Mouse (Mus musculus): ENCODE measurements at regions not wholly inside any gene's neighbourhood (a gene's known extent, or its start where the extent isn't known, plus 50 kb on each side); places are given as distances from the start of the nearest gene placed in this dataset.
A peak's percentile ranks its signal among the peaks of the same experiment; 100 is the strongest.

DNA sequence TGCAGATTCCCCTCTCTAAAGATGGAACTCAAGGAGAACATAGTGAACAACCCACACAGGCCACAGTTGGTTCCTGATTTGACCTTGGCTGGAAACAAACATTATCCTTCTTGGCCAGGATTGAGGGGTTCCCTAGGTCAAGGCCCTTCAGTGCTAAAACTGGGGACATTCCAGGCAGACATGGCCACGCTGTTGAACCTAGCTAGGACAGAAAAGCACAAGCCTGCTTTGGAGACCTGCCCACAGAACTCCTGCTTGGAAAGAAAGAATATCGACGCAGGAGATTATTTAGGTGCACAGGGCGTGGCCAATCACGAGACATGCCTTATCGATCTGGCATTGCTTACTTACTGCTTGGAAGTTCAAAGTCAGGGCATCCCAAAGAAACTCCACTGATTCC, 93.6 kb upstream of the Lrig1 start:
- Histone ChIP-seq H3K27ac (ENCODE audit: low read length) (no peak overlapping the region), H3K4me3 (ENCODE audit: low read length) (no peak overlapping the region), H3K4me2 (replicated peaks; ENCODE audit: low read depth, low read length) (no peak overlapping the region), H3K9me3 (ENCODE audit: low read length) (peaks cover 7% of the 10 kb centered on the region), H3K36me3 (ENCODE audit: insufficient read depth, low read length) (no peaks in the 10 kb centered on the region), H3K9ac (replicated peaks; ENCODE audit: low read length) (no peak overlapping the region), H3K4me1 (ENCODE audit: insufficient read depth, low read length) (no peaks in the 10 kb centered on the region), H3K27me3 (ENCODE audit: insufficient read depth, low read length) (no peaks in the 10 kb centered on the region)
- no peak for ATAC-seq (ENCODE audit: low FRiP score, low TSS enrichment)
- WGBS: 89% methylated on average over 6 of the region's 6 CpGs

DNA sequence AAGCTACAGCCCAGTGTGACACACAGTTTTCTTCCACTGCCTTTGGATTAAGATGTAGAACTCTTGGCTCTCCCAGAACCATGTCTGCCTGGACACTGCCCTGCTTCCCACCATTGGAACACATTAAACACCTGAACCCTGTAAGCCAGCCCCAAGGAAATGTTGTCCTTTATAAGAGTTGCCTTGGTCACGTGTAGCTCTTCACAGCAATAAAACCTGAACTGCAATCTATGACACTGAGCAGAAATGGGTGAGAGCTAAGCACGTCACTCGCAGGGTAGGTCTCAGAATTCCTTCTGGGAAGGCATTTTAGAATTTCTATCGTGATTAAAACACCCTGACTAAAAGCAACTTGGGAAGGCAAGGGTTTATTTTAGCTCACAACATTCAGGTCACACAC, 92.4 kb upstream of the Lrig1 start:
- no peak overlapping the region for H3K27ac ChIP-seq (ENCODE audit: low read length)
- H3K4me3 ChIP-seq (ENCODE audit: low read length): no peak overlapping the region
- H3K27me3 ChIP-seq (ENCODE audit: insufficient read depth, low read length): no peaks in the 10 kb centered on the region
- no peak overlapping the region for H3K4me2 ChIP-seq (replicated peaks; ENCODE audit: low read depth, low read length)
- H3K36me3 ChIP-seq (ENCODE audit: insufficient read depth, low read length): no peaks in the 10 kb centered on the region
- ATAC-seq (ENCODE audit: low FRiP score, low TSS enrichment): no peak
- H3K9ac ChIP-seq (replicated peaks; ENCODE audit: low read length): no peak overlapping the region
- H3K9me3 ChIP-seq (ENCODE audit: low read length): peaks cover 7% of the 10 kb centered on the region
- WGBS: 84% methylated on average over 4 of the region's 4 CpGs
- no peaks in the 10 kb centered on the region for H3K4me1 ChIP-seq (ENCODE audit: insufficient read depth, low read length)

DNA sequence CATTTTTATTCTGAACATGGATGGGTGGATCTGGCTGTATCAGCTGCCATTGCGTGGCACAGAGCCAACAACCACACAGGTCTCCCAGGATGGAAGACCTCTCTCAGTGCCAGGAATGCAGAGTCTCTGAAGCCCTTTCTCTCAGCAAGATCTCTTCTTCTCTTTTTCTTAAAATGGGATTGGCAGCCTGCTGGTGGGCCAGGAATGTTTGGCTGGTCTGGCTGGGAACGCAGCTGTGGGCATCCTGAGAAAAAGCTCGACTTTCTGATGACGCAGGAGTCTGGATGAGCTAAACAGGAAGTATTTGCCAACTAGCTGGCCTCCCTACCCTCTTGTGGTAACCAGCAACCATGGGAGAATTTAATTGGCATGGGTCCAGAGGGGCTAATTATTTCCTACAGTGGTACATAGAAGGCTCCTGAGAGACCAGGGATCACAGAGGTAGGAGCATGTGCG, 89.4 kb upstream of the Lrig1 start:
- H3K4me3 ChIP-seq (ENCODE audit: low read length): no peak overlapping the region
- no peaks in the 10 kb centered on the region for H3K36me3 ChIP-seq (ENCODE audit: insufficient read depth, low read length)
- H3K27me3 ChIP-seq (ENCODE audit: insufficient read depth, low read length): no peaks in the 10 kb centered on the region
- no peaks in the 10 kb centered on the region for H3K9me3 ChIP-seq (ENCODE audit: low read length)
- H3K27ac ChIP-seq (ENCODE audit: low read length): no peak overlapping the region
- no peak overlapping the region for H3K4me2 ChIP-seq (replicated peaks; ENCODE audit: low read depth, low read length)
- peak; percentile 84 for ATAC-seq (ENCODE audit: low FRiP score, low TSS enrichment)
- H3K4me1 ChIP-seq (ENCODE audit: insufficient read depth, low read length): no peaks in the 10 kb centered on the region
- H3K9ac ChIP-seq (replicated peaks; ENCODE audit: low read length): no peak overlapping the region
- 66% methylated on average over 5 of the region's 5 CpGs for WGBS

DNA sequence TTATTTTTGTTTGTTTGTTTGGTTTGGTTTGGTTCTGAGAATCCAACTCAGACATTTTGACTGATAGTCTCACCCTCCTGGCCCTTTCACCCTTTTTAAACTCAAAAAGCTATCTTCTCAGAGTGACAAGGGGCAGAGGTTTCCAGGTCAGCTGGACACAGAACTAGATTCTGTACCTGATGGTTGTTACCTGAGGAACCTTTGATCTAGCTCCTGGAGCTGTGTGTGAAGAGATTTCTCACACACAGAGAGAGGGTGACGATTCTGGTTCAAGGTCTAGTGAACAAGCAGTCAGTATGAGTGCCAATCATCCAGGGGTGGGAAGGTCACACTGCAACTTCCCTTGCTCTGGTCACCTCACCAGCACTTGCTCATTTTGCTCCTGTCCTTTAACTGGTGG, 83.5 kb upstream of the Lrig1 start:
- Histone ChIP-seq H3K9me3 (ENCODE audit: low read length) (no peaks in the 10 kb centered on the region), H3K4me2 (replicated peaks; ENCODE audit: low read depth, low read length) (no peak overlapping the region), H3K4me1 (ENCODE audit: insufficient read depth, low read length) (peaks cover 9% of the 10 kb centered on the region; the same call in 1 of the 2 replicates), H3K36me3 (ENCODE audit: insufficient read depth, low read length) (no peaks in the 10 kb centered on the region), H3K9ac (replicated peaks; ENCODE audit: low read length) (no peak overlapping the region), H3K27me3 (ENCODE audit: insufficient read depth, low read length) (no peaks in the 10 kb centered on the region), H3K27ac (ENCODE audit: low read length) (no peak overlapping the region), H3K4me3 (ENCODE audit: low read length) (no peak overlapping the region)
- 54% methylated on average over 1 of the region's 1 CpGs for WGBS
- ATAC-seq (ENCODE audit: low FRiP score, low TSS enrichment): no peak

DNA sequence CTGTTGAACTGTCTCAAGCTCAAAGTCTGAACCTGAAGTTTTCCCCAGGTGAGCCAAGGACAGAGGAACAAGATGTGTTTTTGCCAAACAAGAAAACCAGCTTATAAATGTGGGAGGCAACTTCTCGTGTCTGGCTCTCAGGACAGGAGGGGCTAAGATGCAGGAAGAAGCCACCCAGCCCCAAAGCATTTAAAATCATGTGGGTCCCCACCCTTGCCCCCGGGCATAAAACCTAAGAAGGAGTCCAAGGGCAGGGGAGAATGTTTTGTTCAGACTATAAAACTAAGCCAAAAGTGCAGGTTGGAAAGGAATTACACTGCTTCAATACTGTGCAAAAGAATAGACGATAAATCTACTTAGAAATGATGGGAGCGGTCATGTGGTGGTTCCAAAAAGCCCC, 80.7 kb upstream of the Lrig1 start:
- H3K27ac ChIP-seq (ENCODE audit: low read length): no peak overlapping the region
- H3K9me3 ChIP-seq (ENCODE audit: low read length): no peaks in the 10 kb centered on the region
- H3K9ac ChIP-seq (replicated peaks; ENCODE audit: low read length): no peak overlapping the region
- 42% methylated on average over 4 of the region's 4 CpGs for WGBS
- no peak overlapping the region for H3K4me2 ChIP-seq (replicated peaks; ENCODE audit: low read depth, low read length)
- peaks cover 9% of the 10 kb centered on the region; the same call in 1 of the 2 replicates for H3K4me1 ChIP-seq (ENCODE audit: insufficient read depth, low read length)
- 0 out of 2 replicates have a peak, but pooled peaks have one; percentile 3 for ATAC-seq (ENCODE audit: low FRiP score, low TSS enrichment)
- no peaks in the 10 kb centered on the region for H3K27me3 ChIP-seq (ENCODE audit: insufficient read depth, low read length)
- no peaks in the 10 kb centered on the region for H3K36me3 ChIP-seq (ENCODE audit: insufficient read depth, low read length)
- H3K4me3 ChIP-seq (ENCODE audit: low read length): no peak overlapping the region

DNA sequence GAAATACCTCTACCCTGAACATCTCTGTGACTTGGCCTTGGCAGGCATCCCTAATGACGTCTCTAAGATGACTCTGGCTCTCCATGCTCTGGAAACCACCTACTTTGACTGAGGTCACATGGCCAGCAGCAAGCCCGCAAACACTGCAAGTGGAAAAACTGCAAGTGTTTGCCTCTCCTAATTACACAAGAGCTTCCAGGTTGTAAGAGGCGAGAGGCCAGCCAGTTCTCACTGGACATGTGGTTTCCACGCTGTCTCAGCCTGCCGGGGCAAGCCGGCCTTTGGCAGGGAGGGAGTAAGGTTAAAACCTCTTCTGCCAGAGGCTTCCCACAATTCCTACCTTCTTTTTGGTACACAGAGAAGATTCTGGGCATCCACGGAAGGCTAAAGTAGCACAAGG, 79.9 kb upstream of the Lrig1 start:
- Histone ChIP-seq H3K27ac (ENCODE audit: low read length) (no peak overlapping the region), H3K4me3 (ENCODE audit: low read length) (no peak overlapping the region), H3K9ac (replicated peaks; ENCODE audit: low read length) (no peak overlapping the region), H3K4me2 (replicated peaks; ENCODE audit: low read depth, low read length) (no peak overlapping the region), H3K27me3 (ENCODE audit: insufficient read depth, low read length) (no peaks in the 10 kb centered on the region), H3K9me3 (ENCODE audit: low read length) (no peaks in the 10 kb centered on the region), H3K36me3 (ENCODE audit: insufficient read depth, low read length) (no peaks in the 10 kb centered on the region), H3K4me1 (ENCODE audit: insufficient read depth, low read length) (peaks cover 9% of the 10 kb centered on the region; the same call in 1 of the 2 replicates)
- ATAC-seq (ENCODE audit: low FRiP score, low TSS enrichment): no peak
- 63% methylated on average over 7 of the region's 7 CpGs for WGBS

DNA sequence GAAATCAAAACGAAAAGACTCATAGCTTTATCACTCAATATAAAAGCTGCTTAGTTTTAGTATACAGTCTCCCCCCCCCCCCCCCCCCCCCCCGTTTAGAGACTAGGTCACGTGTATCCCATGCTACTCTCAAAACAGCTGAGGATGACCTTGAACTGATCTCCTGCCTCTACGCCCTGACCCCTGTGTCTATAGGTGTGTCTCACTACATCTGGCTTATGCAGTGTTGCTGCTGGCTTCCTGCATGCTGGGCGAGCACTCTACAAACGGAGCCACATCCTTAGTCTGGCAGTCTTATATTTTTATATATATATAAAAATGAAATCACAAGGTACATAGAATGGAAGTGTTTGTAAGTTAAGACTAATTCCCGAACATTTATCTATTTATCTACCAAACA, 79.3 kb upstream of the Lrig1 start:
- peaks cover 12% of the 10 kb centered on the region for H3K4me1 ChIP-seq (ENCODE audit: insufficient read depth, low read length)
- ATAC-seq (ENCODE audit: low FRiP score, low TSS enrichment): no peak
- H3K9me3 ChIP-seq (ENCODE audit: low read length): no peaks in the 10 kb centered on the region
- H3K4me2 ChIP-seq (replicated peaks; ENCODE audit: low read depth, low read length): no peak overlapping the region
- no peaks in the 10 kb centered on the region for H3K27me3 ChIP-seq (ENCODE audit: insufficient read depth, low read length)
- no peaks in the 10 kb centered on the region for H3K36me3 ChIP-seq (ENCODE audit: insufficient read depth, low read length)
- H3K4me3 ChIP-seq (ENCODE audit: low read length): no peak overlapping the region
- no peak overlapping the region for H3K9ac ChIP-seq (replicated peaks; ENCODE audit: low read length)
- no peak overlapping the region for H3K27ac ChIP-seq (ENCODE audit: low read length)
- WGBS: 70% methylated on average over 6 of the region's 7 CpGs

DNA sequence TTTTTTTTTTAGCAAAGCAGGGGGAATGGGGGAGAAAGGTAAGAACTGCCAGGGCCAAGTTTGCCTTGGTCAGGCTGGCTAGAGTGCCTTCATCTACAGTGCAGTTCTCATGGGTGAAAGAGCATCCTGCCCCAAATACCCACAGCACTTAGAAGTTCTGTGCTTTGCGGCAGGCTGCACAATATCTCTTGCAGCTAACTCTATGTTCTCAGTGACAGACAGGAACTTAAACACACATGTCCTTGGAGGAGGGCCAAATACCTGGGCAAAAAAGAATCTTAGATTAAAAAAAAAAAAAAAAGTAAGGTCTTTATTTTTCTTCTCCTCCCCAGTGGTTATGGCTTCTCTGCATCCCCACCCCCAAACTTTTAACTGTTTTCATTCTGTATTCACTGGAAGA, 78.8 kb upstream of the Lrig1 start:
- no peak for ATAC-seq (ENCODE audit: low FRiP score, low TSS enrichment)
- Histone ChIP-seq H3K4me2 (replicated peaks; ENCODE audit: low read depth, low read length) (no peak overlapping the region), H3K4me1 (ENCODE audit: insufficient read depth, low read length) (peaks cover 17% of the 10 kb centered on the region), H3K9ac (replicated peaks; ENCODE audit: low read length) (no peak overlapping the region), H3K36me3 (ENCODE audit: insufficient read depth, low read length) (no peaks in the 10 kb centered on the region), H3K27me3 (ENCODE audit: insufficient read depth, low read length) (no peaks in the 10 kb centered on the region), H3K4me3 (ENCODE audit: low read length) (no peak overlapping the region), H3K27ac (ENCODE audit: low read length) (no peak overlapping the region), H3K9me3 (ENCODE audit: low read length) (no peaks in the 10 kb centered on the region)
- 46% methylated on average over 1 of the region's 1 CpGs for WGBS

DNA sequence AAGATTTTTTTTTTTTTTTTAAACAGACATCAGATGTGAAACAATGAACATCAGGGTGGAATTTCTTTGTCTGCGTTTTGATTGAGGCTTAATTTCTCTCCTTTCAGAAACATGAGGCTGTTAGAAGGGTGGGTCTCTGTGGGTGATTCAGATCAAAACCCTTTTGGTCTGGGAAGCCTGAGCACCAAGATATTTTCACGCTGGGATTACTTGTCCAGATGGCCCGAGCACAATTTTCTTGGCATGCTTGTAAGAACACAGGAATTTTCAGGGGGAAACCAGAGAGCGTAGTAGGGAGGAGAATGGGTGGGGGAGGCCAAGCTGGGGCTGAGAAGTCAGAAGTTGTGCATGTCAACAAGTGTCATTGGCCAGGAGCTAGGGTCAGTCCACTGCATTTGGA, 76.6 kb upstream of the Lrig1 start:
- H3K9ac ChIP-seq (replicated peaks; ENCODE audit: low read length): no peak overlapping the region
- H3K27ac ChIP-seq (ENCODE audit: low read length): no peak overlapping the region
- ATAC-seq (ENCODE audit: low FRiP score, low TSS enrichment): no peak; the same call in 1 of the 2 replicates
- H3K9me3 ChIP-seq (ENCODE audit: low read length): no peaks in the 10 kb centered on the region
- H3K36me3 ChIP-seq (ENCODE audit: insufficient read depth, low read length): no peaks in the 10 kb centered on the region
- 23% methylated on average over 4 of the region's 4 CpGs for WGBS
- H3K4me3 ChIP-seq (ENCODE audit: low read length): no peak overlapping the region
- peaks cover 28% of the 10 kb centered on the region for H3K4me1 ChIP-seq (ENCODE audit: insufficient read depth, low read length)
- H3K4me2 ChIP-seq (replicated peaks; ENCODE audit: low read depth, low read length): no peak overlapping the region
- no peaks in the 10 kb centered on the region for H3K27me3 ChIP-seq (ENCODE audit: insufficient read depth, low read length)

DNA sequence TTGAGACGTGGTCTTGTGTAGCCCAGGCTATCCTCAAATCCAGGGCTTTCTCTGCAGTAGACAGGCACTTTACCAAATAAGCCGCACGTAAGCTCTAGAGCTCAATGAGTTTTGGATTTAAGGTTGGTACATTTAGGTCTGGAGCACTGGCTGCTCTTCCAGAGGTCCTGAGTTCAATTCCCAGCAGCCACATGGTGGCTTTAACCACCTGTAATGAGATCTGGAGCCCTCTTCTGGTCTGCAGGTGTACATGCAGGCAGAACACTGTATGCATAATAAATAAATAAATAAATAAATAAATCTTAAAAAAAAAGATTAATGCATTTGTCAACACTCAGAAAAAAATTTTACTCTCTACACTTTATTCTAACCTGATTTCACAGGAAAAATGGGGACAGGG, 74.9 kb upstream of the Lrig1 start:
- Histone ChIP-seq H3K4me2 (replicated peaks; ENCODE audit: low read depth, low read length) (no peak overlapping the region), H3K4me1 (ENCODE audit: insufficient read depth, low read length) (peaks cover 21% of the 10 kb centered on the region), H3K36me3 (ENCODE audit: insufficient read depth, low read length) (no peaks in the 10 kb centered on the region), H3K9ac (replicated peaks; ENCODE audit: low read length) (no peak overlapping the region), H3K9me3 (ENCODE audit: low read length) (no peaks in the 10 kb centered on the region), H3K4me3 (ENCODE audit: low read length) (no peak overlapping the region), H3K27me3 (ENCODE audit: insufficient read depth, low read length) (no peaks in the 10 kb centered on the region), H3K27ac (ENCODE audit: low read length) (no peak overlapping the region)
- ATAC-seq (ENCODE audit: low FRiP score, low TSS enrichment): no peak
- 97% methylated on average over 3 of the region's 3 CpGs for WGBS
